Mouse (Mus musculus) lung, embryonic 16.5 days (tissue): Measurements from ENCODE around the gene Fgfr2. TPM values are rescaled to one million over a fixed set of nuclear protein-coding genes. Genes with fewer than 3 reads are reported as not detected.

ENCODE experiments used
- ATAC-seq: fragments of 200-750 bp; cut with Nextera tagmentation; 2 replicates; pipeline ENCODE4 v1.8.0; 2017; ENCODE audit warnings: low read depth, mild to moderate bottlenecking, moderate library complexity
- H3K27ac ChIP-seq: fragments of 300-500 bp; sonication (generic); 2 replicates; pipeline ENCODE4 v1.5.1; 2014; ENCODE audit warnings: mild to moderate bottlenecking, control low read depth, low read length
- H3K27me3 ChIP-seq: fragments of 300-500 bp; sonication (generic); 2 replicates; pipeline ENCODE4 v1.6.1; 2014; ENCODE audit warnings: low read depth, low read length, mixed read lengths; ENCODE audit not compliant: control insufficient read depth, insufficient read depth
- H3K36me3 ChIP-seq: fragments of 300-500 bp; sonication (generic); 2 replicates; pipeline ENCODE4 v1.6.1; 2014; ENCODE audit warnings: low read length; ENCODE audit not compliant: control insufficient read depth, insufficient read depth
- H3K4me1 ChIP-seq: fragments of 300-500 bp; sonication (generic); replicated peaks from 2 replicates; pipeline ENCODE4 v1.6.1; 2014; ENCODE audit warnings: low read length, mixed read lengths; ENCODE audit not compliant: control insufficient read depth, insufficient read depth
- H3K4me2 ChIP-seq: fragments of 300-500 bp; sonication (generic); 2 replicates; pipeline ENCODE4 v1.6.1; 2014; ENCODE audit warnings: low read depth, low read length, control low read depth
- H3K4me3 ChIP-seq: fragments of 300-500 bp; sonication (generic); 2 replicates; pipeline ENCODE4 v1.5.1; 2014; ENCODE audit warnings: mild to moderate bottlenecking, low read length, control low read depth
- H3K9ac ChIP-seq: fragments of 300-500 bp; sonication (generic); 2 replicates; pipeline ENCODE4 v1.6.1; 2014; ENCODE audit warnings: low read length, control low read depth
- H3K9me3 ChIP-seq: fragments of 300-500 bp; sonication (generic); 2 replicates; pipeline ENCODE4 v1.6.1; 2016; ENCODE audit warnings: low read length; ENCODE audit not compliant: control insufficient read depth
- WGBS: fragments of 180-500 bp; shearing (Covaris S2); extraction: QIAGEN DNeasy Blood & Tissue Kit; methylation state at CpG from one replicate; pipeline ENCODE4 v1.1.7; 2014; 5-methylcytosine and 5-hydroxymethylcytosine counted together
- polyA plus RNA-seq: library from polyadenylated mRNA; unstranded; fragments of >200 nt; fragmentation: Nextera tagmentation; extraction: Ambion mirVana; gene quantifications from 2 replicates; pipeline ENCODE4 v1.2.1, GENCODE M21; 2015

Gene Fgfr2
- polyA plus RNA-seq, 1 experiment from 2014 or later = 175 TPM

GRCm38 (mm10) chr7:130240191-130240590 lies 2883.0 kb downstream of the Fgfr2 start:
- 77% methylated on average over 9 of the region's 9 CpGs for WGBS
- Histone ChIP-seq H3K4me3 (no peak overlapping the region), H3K36me3 (peaks cover under 1% of the 10 kb centered on the region; the same call in 1 of the 2 replicates), H3K27me3 (no peaks in the 10 kb centered on the region), H3K9me3 (no peaks in the 10 kb centered on the region), H3K9ac (no peak overlapping the region), H3K4me2 (no peak overlapping the region), H3K4me1 (peaks cover 20% of the 10 kb centered on the region), H3K27ac (no peak overlapping the region)
- ATAC-seq = no peak

GRCm38 (mm10) chr7:130237244-130237643 lies 2885.9 kb downstream of the Fgfr2 start:
- no peak for ATAC-seq
- 71% methylated on average over 5 of the region's 5 CpGs for WGBS
- no peak overlapping the region for H3K4me3 ChIP-seq
- H3K27ac ChIP-seq = no peak overlapping the region
- no peak overlapping the region for H3K4me2 ChIP-seq
- H3K27me3 ChIP-seq = no peaks in the 10 kb centered on the region
- H3K9ac ChIP-seq = no peak overlapping the region
- H3K9me3 ChIP-seq = no peaks in the 10 kb centered on the region
- peaks cover 7% of the 10 kb centered on the region for H3K36me3 ChIP-seq
- H3K4me1 ChIP-seq = peaks cover 9% of the 10 kb centered on the region

- H3K9me3 ChIP-seq = no peaks in the 10 kb centered on the region
- ATAC-seq = no peak
- H3K4me3 ChIP-seq = no peak overlapping the region
- H3K4me1 ChIP-seq = peaks cover 16% of the 10 kb centered on the region
- H3K36me3 ChIP-seq = peaks cover 7% of the 10 kb centered on the region
- H3K27me3 ChIP-seq = no peaks in the 10 kb centered on the region
- no peak overlapping the region for H3K4me2 ChIP-seq
- H3K27ac ChIP-seq = no peak overlapping the region
- WGBS = 52% methylated on average over 7 of the region's 7 CpGs
- H3K9ac ChIP-seq = no peak overlapping the region
Observed at GRCm38 (mm10) chr7:130233777-130234176, 2889.4 kb downstream of the Fgfr2 start.

GRCm38 (mm10) chr7:130230034-130230433 lies 2893.1 kb downstream of the Fgfr2 start:
- H3K4me3 ChIP-seq = no peak overlapping the region
- H3K9ac ChIP-seq = no peak overlapping the region
- H3K27ac ChIP-seq = no peak overlapping the region
- peaks cover 5% of the 10 kb centered on the region for H3K36me3 ChIP-seq
- ATAC-seq = no peak
- 66% methylated on average over 4 of the region's 4 CpGs for WGBS
- H3K27me3 ChIP-seq = no peaks in the 10 kb centered on the region
- H3K9me3 ChIP-seq = no peaks in the 10 kb centered on the region
- peaks cover 20% of the 10 kb centered on the region for H3K4me1 ChIP-seq
- no peak overlapping the region for H3K4me2 ChIP-seq

GRCm38 (mm10) chr7:130225227-130225626 lies 2897.9 kb downstream of the Fgfr2 start:
- no peak overlapping the region for H3K4me3 ChIP-seq
- no peak overlapping the region for H3K27ac ChIP-seq
- H3K36me3 ChIP-seq = no peaks in the 10 kb centered on the region; the same call in 1 of the 2 replicates
- 80% methylated on average over 3 of the region's 3 CpGs for WGBS
- H3K9ac ChIP-seq = no peak overlapping the region
- no peaks in the 10 kb centered on the region for H3K9me3 ChIP-seq
- no peak overlapping the region for H3K4me2 ChIP-seq
- H3K4me1 ChIP-seq = peaks cover 11% of the 10 kb centered on the region
- ATAC-seq = no peak
- H3K27me3 ChIP-seq = no peaks in the 10 kb centered on the region

- WGBS = 59% methylated on average over 8 of the region's 8 CpGs
Observed at GRCm38 (mm10) chr7:130222633-130223354, 2900.4 kb downstream of the Fgfr2 start.

GRCm38 (mm10) chr7:130221661-130222387 lies 2901.3 kb downstream of the Fgfr2 start:
- Histone ChIP-seq H3K4me1 (peaks cover 10% of the 10 kb centered on the region), H3K27me3 (no peaks in the 10 kb centered on the region), H3K36me3 (peaks cover 2% of the 10 kb centered on the region; the same call in 1 of the 2 replicates), H3K4me3 (no peak overlapping the region), H3K9me3 (no peaks in the 10 kb centered on the region), H3K27ac (no peak overlapping the region), H3K9ac (no peak overlapping the region), H3K4me2 (no peak overlapping the region)
- no peak for ATAC-seq
- WGBS = 71% methylated on average over 17 of the region's 17 CpGs

More at GRCm38 (mm10) chr7:130222633-130223354, 2900.4 kb downstream of the Fgfr2 start:
- Histone ChIP-seq H3K4me3 (no peak overlapping the region), H3K4me2 (no peak overlapping the region), H3K36me3 (peaks cover 2% of the 10 kb centered on the region; the same call in 1 of the 2 replicates), H3K27me3 (no peaks in the 10 kb centered on the region), H3K27ac (no peak overlapping the region), H3K9me3 (no peaks in the 10 kb centered on the region), H3K9ac (no peak overlapping the region), H3K4me1 (peaks cover 10% of the 10 kb centered on the region)
- no peak for ATAC-seq

GRCm38 (mm10) chr7:130220627-130221026 lies 2902.5 kb downstream of the Fgfr2 start:
- ATAC-seq = no peak
- peaks cover 10% of the 10 kb centered on the region for H3K4me1 ChIP-seq
- 74% methylated on average over 4 of the region's 4 CpGs for WGBS
- no peak overlapping the region for H3K9ac ChIP-seq
- no peaks in the 10 kb centered on the region for H3K27me3 ChIP-seq
- no peak overlapping the region for H3K27ac ChIP-seq
- no peaks in the 10 kb centered on the region for H3K9me3 ChIP-seq
- peaks cover 2% of the 10 kb centered on the region; the same call in 1 of the 2 replicates for H3K36me3 ChIP-seq
- H3K4me3 ChIP-seq = no peak overlapping the region
- no peak overlapping the region for H3K4me2 ChIP-seq

GRCm38 (mm10) chr7:130219844-130220243 lies 2903.3 kb downstream of the Fgfr2 start:
- H3K36me3 ChIP-seq = peaks cover 6% of the 10 kb centered on the region; the same call in 1 of the 2 replicates
- H3K4me1 ChIP-seq = peaks cover 16% of the 10 kb centered on the region
- no peak overlapping the region for H3K4me3 ChIP-seq
- H3K27ac ChIP-seq = no peak overlapping the region
- H3K9ac ChIP-seq = no peak overlapping the region
- no peaks in the 10 kb centered on the region for H3K9me3 ChIP-seq
- H3K27me3 ChIP-seq = no peaks in the 10 kb centered on the region
- H3K4me2 ChIP-seq = no peak overlapping the region
- WGBS = 69% methylated on average over 4 of the region's 4 CpGs
- ATAC-seq = 0 out of 2 replicates have a peak, but pooled peaks have one; percentile 20
